Mouse (Mus musculus) hindbrain, embryonic 14.5 days (tissue): ENCODE data around the gene Zfc3h1. TPM values are rescaled to one million over a fixed set of nuclear protein-coding genes. Genes with fewer than 3 reads are reported as not detected.

Experiments used
- ATAC-seq: fragments of 200-750 bp; cut with Nextera tagmentation; 2 replicates; pipeline ENCODE4 v1.8.0; 2017; ENCODE audit warnings: moderate number of reproducible peaks, mild to moderate bottlenecking, moderate TSS enrichment, moderate library complexity; ENCODE audit not compliant: low FRiP score
- DNase-seq: peaks from one replicate; pipeline ENCODE4 v3.0.0-alpha.2; 2015; ENCODE audit warnings: low spot score
- H3K27ac ChIP-seq: fragments of 300-500 bp; sonication (generic); 2 replicates; pipeline ENCODE4 v1.5.1; 2014; ENCODE audit warnings: mild to moderate bottlenecking, moderate library complexity
- H3K27me3 ChIP-seq: fragments of 300-500 bp; sonication (generic); 2 replicates; pipeline ENCODE4 v1.6.1; 2014; ENCODE audit warnings: mild to moderate bottlenecking, low read length, mixed read lengths; ENCODE audit not compliant: control insufficient read depth, insufficient read depth
- H3K36me3 ChIP-seq: fragments of 300-500 bp; sonication (generic); replicated peaks from 2 replicates; pipeline ENCODE4 v1.6.1; 2014; ENCODE audit not compliant: control insufficient read depth, insufficient read depth
- H3K4me1 ChIP-seq: fragments of 300-500 bp; sonication (generic); replicated peaks from 2 replicates; pipeline ENCODE4 v1.6.1; 2014; ENCODE audit warnings: antibody characterized with exemption, low read length, mixed read lengths; ENCODE audit not compliant: control insufficient read depth, insufficient read depth
- H3K4me2 ChIP-seq: fragments of 300-500 bp; sonication (generic); replicated peaks from 2 replicates; pipeline ENCODE4 v1.6.1; 2014; ENCODE audit warnings: mild to moderate bottlenecking, moderate library complexity
- H3K4me3 ChIP-seq: fragments of 300-500 bp; sonication (generic); replicated peaks from 2 replicates; pipeline ENCODE4 v1.5.1; 2014; ENCODE audit warnings: mild to moderate bottlenecking, low read length
- H3K9ac ChIP-seq: fragments of 300-500 bp; sonication (generic); 2 replicates; pipeline ENCODE4 v1.6.1; 2014
- H3K9me3 ChIP-seq: fragments of 300-500 bp; sonication (generic); 2 replicates; pipeline ENCODE4 v1.6.1; 2016; ENCODE audit warnings: low read length; ENCODE audit not compliant: control insufficient read depth
- WGBS: fragments of 180-500 bp; shearing (Covaris S2); extraction: QIAGEN DNeasy Blood & Tissue Kit; methylation state at CpG from one replicate; pipeline ENCODE4 v1.1.7; 2014; 5-methylcytosine and 5-hydroxymethylcytosine counted together
- polyA plus RNA-seq: library from polyadenylated mRNA; unstranded; fragments of >200 nt; fragmentation: Nextera tagmentation; extraction: Ambion mirVana; gene quantifications from 2 replicates; pipeline ENCODE4 v1.2.1, GENCODE M21; 2014

Zfc3h1 gene
- 21.2 and 24.4 TPM in 2 replicates for polyA plus RNA-seq

GRCm38 (mm10) chr10:115384221-115385017 lies at the start of gene Zfc3h1, which contains the start of gene Thap2:
Gene Zfc3h1, plus strand, starts transcription at chr10:115384959.
Gene Thap2, minus strand, starts transcription at chr10:115384443.
- H3K4me1 ChIP-seq = peaks cover 34% of the 10 kb centered on the region
- peak within 1 kb of the TSS; percentile 99 for H3K27ac ChIP-seq
- peak; percentile 98 for ATAC-seq
- H3K4me2 ChIP-seq = peak within 1 kb of the TSS; percentile 78
- H3K9me3 ChIP-seq = no peaks in the 10 kb centered on the region
- H3K36me3 ChIP-seq = 0 out of 2 replicates have a peak, but pooled peaks cover 5% of the 10 kb centered on the region
- DNase-seq = peak; percentile 98
- peak within 1 kb of the TSS; percentile 89 for H3K9ac ChIP-seq
- H3K27me3 ChIP-seq = no peaks in the 10 kb centered on the region
- WGBS = under 1% methylated on average over 65 of the region's 65 CpGs
- H3K4me3 ChIP-seq = peak within 1 kb of the TSS; percentile 89

DNA sequence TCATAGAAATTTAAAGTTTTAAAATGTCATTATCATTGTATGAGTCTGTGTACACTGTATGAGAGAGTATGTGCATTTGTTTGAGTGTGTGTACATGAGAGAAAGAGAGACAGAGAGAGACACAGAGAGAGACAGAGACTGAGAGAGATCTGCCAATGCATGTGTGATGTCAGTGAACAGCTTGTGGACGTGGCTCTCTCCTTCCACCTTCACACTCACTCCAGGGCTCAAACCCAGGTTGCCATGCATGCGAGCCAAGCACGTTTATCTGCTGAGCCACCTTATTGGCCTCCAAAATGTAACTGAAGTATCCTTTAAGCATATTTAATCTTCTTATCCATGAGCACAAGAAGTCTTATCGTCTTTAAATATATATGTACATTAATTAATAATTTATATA lies 47.9 kb upstream of the Zfc3h1 start:
- 87% methylated on average over 4 of the region's 4 CpGs for WGBS
- ATAC-seq = no peak
- no peak overlapping the region for H3K9ac ChIP-seq

GRCm38 (mm10) chr10:115339820-115340328 lies 44.9 kb upstream of the Zfc3h1 start:
- H3K36me3 ChIP-seq = peaks cover 55% of the 10 kb centered on the region

More for the DNA sequence above, 47.9 kb upstream of the Zfc3h1 start:
- Histone ChIP-seq H3K9me3 (no peaks in the 10 kb centered on the region), H3K4me2 (no peak overlapping the region), H3K36me3 (peaks cover 35% of the 10 kb centered on the region), H3K4me3 (no peak overlapping the region), H3K4me1 (no peaks in the 10 kb centered on the region), H3K27me3 (no peaks in the 10 kb centered on the region), H3K27ac (no peak overlapping the region)
- no peak for DNase-seq

DNA sequence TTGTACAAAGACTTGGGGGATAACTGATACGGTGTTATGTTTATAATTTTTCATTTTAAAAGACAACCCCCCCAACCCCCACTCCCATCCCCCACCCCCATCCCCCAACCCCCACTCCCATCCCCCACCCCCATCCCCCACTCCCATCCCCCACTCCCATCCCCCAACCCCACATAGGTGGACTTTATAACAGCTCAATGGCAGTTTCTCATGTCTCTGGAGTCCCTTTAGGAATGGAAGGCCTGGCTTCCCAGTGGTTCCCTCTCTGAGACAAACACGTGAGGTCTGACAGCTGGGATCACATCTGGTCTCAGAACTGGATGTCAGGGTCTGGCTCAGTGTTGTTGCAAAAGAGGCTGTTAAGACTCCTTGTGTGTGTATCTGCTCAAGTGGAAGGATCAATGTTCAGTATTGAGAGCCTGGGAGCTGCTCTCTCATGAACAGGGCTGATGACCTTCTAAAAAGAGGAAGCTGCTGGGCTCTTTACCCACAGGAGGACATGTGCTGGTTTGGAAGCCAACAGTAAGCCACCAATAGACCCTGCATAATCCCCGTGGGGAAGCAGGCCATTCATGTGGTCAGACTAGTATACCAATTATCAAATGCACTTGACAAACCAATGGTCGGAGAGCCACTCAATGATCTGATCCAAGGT lies 41.9 kb upstream of the Zfc3h1 start:
- no peak overlapping the region for H3K4me2 ChIP-seq
- H3K27ac ChIP-seq = no peak overlapping the region
- 94% methylated on average over 4 of the region's 4 CpGs for WGBS
- H3K36me3 ChIP-seq = peaks cover 76% of the 10 kb centered on the region
- no peak overlapping the region for H3K4me3 ChIP-seq
- no peaks in the 10 kb centered on the region for H3K27me3 ChIP-seq
- no peak overlapping the region for H3K9ac ChIP-seq
- H3K9me3 ChIP-seq = no peaks in the 10 kb centered on the region
- ATAC-seq (no peak), DNase-seq (no peak)
- no peaks in the 10 kb centered on the region for H3K4me1 ChIP-seq

More at GRCm38 (mm10) chr10:115339820-115340328, 44.9 kb upstream of the Zfc3h1 start:
- Histone ChIP-seq H3K27ac (no peak overlapping the region), H3K4me3 (no peak overlapping the region), H3K9me3 (no peaks in the 10 kb centered on the region), H3K4me1 (no peaks in the 10 kb centered on the region), H3K9ac (no peak overlapping the region), H3K27me3 (no peaks in the 10 kb centered on the region), H3K4me2 (no peak overlapping the region)
- WGBS = 95% methylated on average over 7 of the region's 7 CpGs
- no peak for ATAC-seq
- no peak for DNase-seq

GRCm38 (mm10) chr10:115346444-115346843 lies 38.3 kb upstream of the Zfc3h1 start:
- no peak for DNase-seq
- H3K36me3 ChIP-seq = peaks cover 46% of the 10 kb centered on the region
- no peak overlapping the region for H3K27ac ChIP-seq
- H3K4me3 ChIP-seq = no peak overlapping the region
- H3K9ac ChIP-seq = no peak overlapping the region
- H3K9me3 ChIP-seq = no peaks in the 10 kb centered on the region
- no peak for ATAC-seq
- no peaks in the 10 kb centered on the region for H3K4me1 ChIP-seq
- H3K4me2 ChIP-seq = no peak overlapping the region
- no peaks in the 10 kb centered on the region for H3K27me3 ChIP-seq

DNA sequence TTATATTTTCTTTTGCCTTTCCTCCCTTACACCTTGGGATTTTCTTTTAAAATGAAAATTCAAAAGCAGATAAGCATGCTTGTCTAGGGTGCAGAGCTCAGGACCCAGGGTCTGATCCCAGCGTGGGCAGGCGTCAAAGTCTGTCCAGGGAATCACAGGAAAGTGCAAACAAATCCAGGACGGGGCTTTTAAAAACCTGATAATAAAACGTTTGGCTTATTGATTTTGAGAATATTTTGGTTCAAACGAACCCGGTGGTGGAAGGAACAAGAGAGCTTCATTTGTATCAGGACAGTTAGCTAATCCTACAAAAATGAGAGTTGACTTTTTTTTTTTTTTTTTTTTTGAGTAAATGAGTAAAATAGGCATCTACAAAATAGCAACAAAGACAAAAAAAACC lies 36.6 kb upstream of the Zfc3h1 start:
- H3K4me3 ChIP-seq = no peak overlapping the region
- 87% methylated on average over 6 of the region's 6 CpGs for WGBS
- no peak for ATAC-seq

DNA sequence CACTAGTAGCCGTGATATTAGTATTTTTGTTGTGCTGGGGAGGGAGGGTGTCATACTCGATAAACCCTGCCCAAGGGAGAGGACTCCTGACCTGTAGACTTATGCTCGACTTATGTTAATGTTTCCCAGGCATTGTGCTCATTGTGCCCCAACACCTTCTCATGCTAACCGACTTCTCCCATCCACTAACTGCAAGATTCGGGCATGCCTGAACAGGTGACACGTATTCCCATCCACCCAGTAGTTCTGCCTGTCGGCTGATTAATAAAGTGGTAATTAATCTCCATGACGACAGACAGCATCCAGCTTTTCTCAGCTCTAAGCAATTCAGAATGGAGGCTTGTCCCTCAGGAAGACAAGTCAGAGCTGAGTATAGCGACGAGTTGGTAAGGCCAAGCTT lies 35.7 kb upstream of the Zfc3h1 start:
- H3K9ac ChIP-seq = no peak overlapping the region
- H3K27ac ChIP-seq = no peak overlapping the region
- H3K4me3 ChIP-seq = no peak overlapping the region
- no peaks in the 10 kb centered on the region for H3K27me3 ChIP-seq
- H3K9me3 ChIP-seq = no peaks in the 10 kb centered on the region
- ATAC-seq = peak; percentile 51; the same call in 1 of the 2 replicates
- no peaks in the 10 kb centered on the region for H3K4me1 ChIP-seq
- DNase-seq = no peak
- H3K36me3 ChIP-seq = peaks cover 24% of the 10 kb centered on the region
- WGBS = 65% methylated on average over 10 of the region's 10 CpGs
- H3K4me2 ChIP-seq = no peak overlapping the region

More for the DNA sequence above, 36.6 kb upstream of the Zfc3h1 start:
- peaks cover 31% of the 10 kb centered on the region for H3K36me3 ChIP-seq
- DNase-seq = no peak
- H3K27me3 ChIP-seq = no peaks in the 10 kb centered on the region
- no peaks in the 10 kb centered on the region for H3K4me1 ChIP-seq
- no peak overlapping the region for H3K27ac ChIP-seq
- H3K4me2 ChIP-seq = no peak overlapping the region
- no peaks in the 10 kb centered on the region for H3K9me3 ChIP-seq
- no peak overlapping the region for H3K9ac ChIP-seq

DNA sequence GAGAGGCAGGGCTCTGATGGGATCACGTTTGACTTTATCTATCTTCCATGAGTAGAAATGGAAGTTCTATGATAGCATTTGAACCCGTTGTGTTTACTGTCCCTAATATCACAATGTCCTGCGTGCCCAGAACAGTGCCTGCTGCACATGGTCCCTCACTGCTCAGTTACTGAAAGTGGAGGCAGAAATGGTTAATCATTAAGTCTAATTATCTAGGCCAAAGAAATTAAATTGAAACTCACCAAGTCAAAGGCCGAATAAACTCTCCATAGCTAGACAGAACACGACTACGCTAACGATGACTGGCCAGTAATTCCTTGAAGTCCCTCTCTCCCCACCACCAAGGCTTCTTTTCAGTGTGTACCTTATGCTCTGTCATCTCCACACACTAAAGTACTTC lies 35.2 kb upstream of the Zfc3h1 start:
- H3K9me3 ChIP-seq = no peaks in the 10 kb centered on the region
- WGBS = 91% methylated on average over 7 of the region's 7 CpGs
- H3K36me3 ChIP-seq = peaks cover 22% of the 10 kb centered on the region
- H3K4me2 ChIP-seq = no peak overlapping the region
- H3K4me3 ChIP-seq = no peak overlapping the region
- H3K27ac ChIP-seq = no peak overlapping the region
- DNase-seq (no peak), ATAC-seq (no peak)
- H3K27me3 ChIP-seq = no peaks in the 10 kb centered on the region
- H3K9ac ChIP-seq = no peak overlapping the region
- no peaks in the 10 kb centered on the region for H3K4me1 ChIP-seq

- ATAC-seq (no peak), DNase-seq (no peak)
- H3K27me3 ChIP-seq = no peaks in the 10 kb centered on the region
- H3K4me3 ChIP-seq = no peak overlapping the region
- H3K27ac ChIP-seq = no peak overlapping the region
- no peaks in the 10 kb centered on the region for H3K4me1 ChIP-seq
- no peaks in the 10 kb centered on the region for H3K9me3 ChIP-seq
- H3K36me3 ChIP-seq = peaks cover 21% of the 10 kb centered on the region
- no peak overlapping the region for H3K4me2 ChIP-seq
- no peak overlapping the region for H3K9ac ChIP-seq
- WGBS = 74% methylated on average over 2 of the region's 2 CpGs
These were observed 33.9 kb upstream of the Zfc3h1 start for GRCm38 (mm10) chr10:115350810-115351397.
